Mouse (Mus musculus): ENCODE results near the gene Rps12-ps3. TPM values are rescaled to one million over a fixed set of nuclear protein-coding genes. Genes with fewer than 3 reads are reported as not detected.

The Rps12-ps3 gene
- polyA plus RNA-seq, 1 experiment from 2014 or later = 14.1 TPM

Other genes with a start within 250 kb of the Rps12-ps3 start
- 0.81 and 0.91 TPM in 2 replicates for gene Shtn1, start 246.2 kb upstream of the Rps12-ps3 start, polyA plus RNA-seq (2015; fragmentation: Nextera tagmentation; extraction: Ambion mirVana)
- not detected in 2 replicates for gene Vax1, start 152.2 kb upstream of the Rps12-ps3 start, polyA plus RNA-seq (2015; fragmentation: Nextera tagmentation; extraction: Ambion mirVana)
- not detected in 2 replicates for gene Kcnk18, start 103.1 kb upstream of the Rps12-ps3 start, polyA plus RNA-seq (2015; fragmentation: Nextera tagmentation; extraction: Ambion mirVana)
- 2.9 and 3.3 TPM in 2 replicates for gene Slc18a2, start 61.4 kb upstream of the Rps12-ps3 start, polyA plus RNA-seq (2015; fragmentation: Nextera tagmentation; extraction: Ambion mirVana)
- 3.1 and 3.3 TPM in 2 replicates for gene Pdzd8, start 23.5 kb downstream of the Rps12-ps3 start, polyA plus RNA-seq (2015; fragmentation: Nextera tagmentation; extraction: Ambion mirVana)
- gene Emx2, start 136.1 kb downstream of the Rps12-ps3 start, polyA plus RNA-seq (2015; fragmentation: Nextera tagmentation; extraction: Ambion mirVana) = not detected in 2 replicates